Mouse (Mus musculus): ENCODE results near the gene Srp14. TPM values are rescaled to one million over a fixed set of nuclear protein-coding genes. Genes with fewer than 3 reads are reported as not detected.

Gene Srp14
- polyA plus RNA-seq, 1 experiment from 2014 or later = 120 TPM

DNA sequence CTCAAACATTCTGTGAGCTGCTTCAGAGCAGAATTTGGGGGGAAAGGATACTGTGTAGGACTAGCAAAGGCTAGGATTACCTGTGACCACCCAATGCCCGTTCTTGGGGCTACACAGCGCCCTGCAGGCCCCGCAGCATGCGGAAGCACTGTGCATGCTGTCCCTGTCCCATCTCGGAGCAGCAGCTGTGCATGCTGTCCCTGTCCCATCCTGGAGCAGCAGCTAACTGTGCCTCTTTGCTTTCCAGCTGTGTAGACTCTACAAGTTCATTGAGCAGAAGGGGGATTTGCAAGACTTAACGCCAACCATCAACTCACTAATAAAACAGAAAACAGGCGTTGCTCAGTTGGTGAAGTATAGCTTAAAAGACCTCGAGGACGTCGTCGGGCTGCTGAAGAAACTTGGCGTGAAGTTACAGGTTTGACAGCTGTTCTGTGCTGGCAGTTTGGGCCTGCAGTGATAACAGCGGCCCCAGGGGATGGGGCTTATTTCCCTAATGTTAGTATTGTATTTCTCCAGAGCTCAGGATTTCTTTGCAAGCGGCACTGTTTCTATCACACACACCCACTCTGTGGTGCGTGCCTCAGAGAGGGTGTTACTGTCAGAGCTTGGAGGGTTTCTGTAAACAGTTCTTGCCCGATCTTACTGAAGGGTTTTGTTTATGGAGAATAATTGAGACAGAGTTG lies 17.9 kb downstream of the Srp14 start:
- Histone ChIP-seq H3K4me3 (replicated peaks) (no peak overlapping the region), H3K9me3 (replicated peaks) (no peaks in the 10 kb centered on the region), H3K27ac (no peak overlapping the region), H3K27me3 (no peaks in the 10 kb centered on the region), H3K36me3 (peaks cover 73% of the 10 kb centered on the region), H3K9ac (no peak overlapping the region), H3K4me1 (replicated peaks) (no peaks in the 10 kb centered on the region), H3K4me2 (no peak overlapping the region)
- 75% methylated on average over 16 of the region's 16 CpGs for WGBS (ENCODE audit: insufficient replicate concordance)
- no peak for ATAC-seq (ENCODE audit: low read depth)
- no peak for DNase-seq

DNA sequence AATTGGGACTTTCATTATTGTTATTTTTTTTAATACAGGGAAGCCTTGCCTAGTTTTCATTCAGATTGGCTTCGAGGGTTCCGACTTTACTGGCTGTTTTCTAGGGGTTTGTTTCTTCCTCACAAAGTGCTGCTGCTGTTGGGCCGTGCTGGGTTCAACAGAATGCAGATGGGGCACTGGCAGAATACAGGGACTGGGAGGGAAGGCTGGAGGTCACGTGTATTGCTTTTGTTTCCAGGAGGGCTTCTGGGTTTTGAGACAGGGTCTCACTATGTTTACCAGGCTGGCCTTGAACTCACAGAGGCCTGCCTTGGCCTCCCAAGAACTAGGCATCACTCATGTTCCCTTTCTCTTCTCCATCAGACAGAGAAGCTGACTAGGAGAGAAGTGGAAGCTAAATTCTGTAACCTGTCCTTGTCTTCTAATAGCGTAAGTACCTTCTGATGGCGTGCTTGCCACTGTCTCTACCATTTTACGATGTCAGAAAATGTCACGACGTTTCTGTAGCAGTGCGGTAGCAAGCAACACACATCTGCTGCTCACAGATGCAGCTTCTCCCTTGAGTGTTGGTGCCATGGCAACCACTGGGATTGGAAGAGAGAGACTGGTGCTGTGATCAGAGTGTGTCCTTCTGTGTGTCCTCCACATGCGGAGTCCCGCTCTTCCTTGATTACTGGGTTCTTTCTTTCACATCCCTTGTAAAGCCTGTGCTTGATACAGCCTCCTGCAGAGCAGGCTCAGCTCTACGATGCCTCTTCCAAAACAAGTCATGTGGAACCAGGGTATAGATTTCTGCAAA lies 21.8 kb downstream of the Srp14 start:
- WGBS (ENCODE audit: insufficient replicate concordance) = 81% methylated on average over 13 of the region's 13 CpGs
- no peak for ATAC-seq (ENCODE audit: low read depth)
- no peaks in the 10 kb centered on the region for H3K4me1 ChIP-seq (replicated peaks)

DNA sequence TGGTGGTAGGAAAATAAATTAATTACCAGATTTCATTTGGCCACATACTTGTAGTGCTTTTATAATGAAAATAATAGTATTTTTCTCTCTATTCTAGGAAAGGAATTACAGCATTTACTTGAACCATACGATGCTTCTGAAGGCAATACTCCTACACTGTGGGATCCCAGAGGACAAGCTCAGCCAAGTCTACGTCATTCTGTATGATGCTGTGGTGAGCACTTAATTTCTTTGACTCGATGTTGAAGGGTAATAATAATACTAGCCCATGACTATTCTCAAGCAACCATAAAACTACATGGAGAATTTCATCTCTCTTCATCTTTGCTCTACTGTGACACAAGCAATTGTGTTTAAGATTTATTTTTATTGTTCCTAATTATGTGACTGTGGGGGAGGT lies 22.5 kb downstream of the Srp14 start:
- ATAC-seq (ENCODE audit: low read depth) (no peak), DNase-seq (no peak)
- Histone ChIP-seq H3K9ac (no peak overlapping the region), H3K9me3 (replicated peaks) (no peaks in the 10 kb centered on the region), H3K36me3 (peaks cover 34% of the 10 kb centered on the region), H3K27ac (no peak overlapping the region), H3K4me3 (replicated peaks) (no peak overlapping the region), H3K4me1 (replicated peaks) (no peaks in the 10 kb centered on the region), H3K4me2 (no peak overlapping the region), H3K27me3 (no peaks in the 10 kb centered on the region)
- WGBS (ENCODE audit: insufficient replicate concordance) = 77% methylated on average over 3 of the region's 3 CpGs

More for the DNA sequence above, 21.8 kb downstream of the Srp14 start:
- peaks cover 40% of the 10 kb centered on the region for H3K36me3 ChIP-seq
- no peak overlapping the region for H3K9ac ChIP-seq
- H3K9me3 ChIP-seq (replicated peaks) = no peaks in the 10 kb centered on the region
- H3K4me2 ChIP-seq = no peak overlapping the region
- H3K4me3 ChIP-seq (replicated peaks) = no peak overlapping the region
- H3K27me3 ChIP-seq = no peaks in the 10 kb centered on the region
- DNase-seq = no peak
- no peak overlapping the region for H3K27ac ChIP-seq

DNA sequence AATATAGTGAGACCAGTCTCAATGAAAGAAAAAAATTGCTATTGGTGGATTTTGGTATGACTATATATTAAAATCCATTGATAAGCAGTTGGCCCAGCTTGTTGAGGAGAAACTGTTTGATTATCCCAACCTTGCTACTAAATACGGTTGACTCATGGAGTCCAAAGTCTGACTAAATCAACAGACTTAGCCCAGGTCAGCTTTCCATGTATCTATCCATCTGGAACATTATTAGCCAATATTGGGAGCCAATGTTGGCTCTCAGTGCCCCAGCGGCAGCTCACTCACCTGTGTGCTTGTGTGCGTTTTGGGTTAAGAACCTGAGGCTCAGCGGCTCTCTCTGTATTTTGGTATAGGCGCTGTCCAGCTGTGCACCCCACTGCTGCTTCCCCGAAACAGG lies 28.5 kb downstream of the Srp14 start:
- Histone ChIP-seq H3K4me3 (replicated peaks) (no peak overlapping the region), H3K9ac (no peak overlapping the region), H3K4me1 (replicated peaks) (peaks cover 5% of the 10 kb centered on the region), H3K9me3 (replicated peaks) (no peaks in the 10 kb centered on the region), H3K4me2 (no peak overlapping the region), H3K27me3 (no peaks in the 10 kb centered on the region), H3K36me3 (peaks cover 12% of the 10 kb centered on the region; the same call in 1 of the 2 replicates), H3K27ac (no peak overlapping the region)
- WGBS (ENCODE audit: insufficient replicate concordance) = 68% methylated on average over 6 of the region's 6 CpGs
- DNase-seq = no peak
- ATAC-seq (ENCODE audit: low read depth) = no peak

DNA sequence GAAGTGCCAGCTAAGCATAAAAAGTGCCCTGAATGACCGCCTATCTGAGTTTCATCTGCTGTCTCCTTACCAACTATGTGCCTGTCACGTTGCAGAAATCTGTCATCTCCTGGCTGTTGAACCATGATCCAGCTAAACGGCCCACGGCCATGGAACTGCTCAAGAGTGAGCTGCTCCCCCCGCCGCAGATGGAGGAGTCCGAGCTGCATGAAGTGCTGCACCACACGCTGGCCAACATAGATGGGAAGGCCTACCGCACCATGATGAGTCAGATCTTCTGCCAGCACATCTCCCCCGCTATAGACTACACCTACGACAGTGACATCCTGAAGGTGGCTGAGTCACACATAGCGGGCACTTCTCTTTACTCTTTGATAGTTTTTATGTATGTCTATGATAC lies 31.3 kb downstream of the Srp14 start:
- Histone ChIP-seq H3K4me1 (replicated peaks) (peaks cover 5% of the 10 kb centered on the region), H3K27me3 (no peaks in the 10 kb centered on the region), H3K36me3 (peaks cover 30% of the 10 kb centered on the region), H3K9ac (no peak overlapping the region), H3K4me2 (no peak overlapping the region), H3K9me3 (replicated peaks) (no peaks in the 10 kb centered on the region), H3K27ac (no peak overlapping the region), H3K4me3 (replicated peaks) (no peak overlapping the region)
- DNase-seq (no peak), ATAC-seq (ENCODE audit: low read depth) (no peak)
- WGBS (ENCODE audit: insufficient replicate concordance) = 84% methylated on average over 12 of the region's 12 CpGs

DNA sequence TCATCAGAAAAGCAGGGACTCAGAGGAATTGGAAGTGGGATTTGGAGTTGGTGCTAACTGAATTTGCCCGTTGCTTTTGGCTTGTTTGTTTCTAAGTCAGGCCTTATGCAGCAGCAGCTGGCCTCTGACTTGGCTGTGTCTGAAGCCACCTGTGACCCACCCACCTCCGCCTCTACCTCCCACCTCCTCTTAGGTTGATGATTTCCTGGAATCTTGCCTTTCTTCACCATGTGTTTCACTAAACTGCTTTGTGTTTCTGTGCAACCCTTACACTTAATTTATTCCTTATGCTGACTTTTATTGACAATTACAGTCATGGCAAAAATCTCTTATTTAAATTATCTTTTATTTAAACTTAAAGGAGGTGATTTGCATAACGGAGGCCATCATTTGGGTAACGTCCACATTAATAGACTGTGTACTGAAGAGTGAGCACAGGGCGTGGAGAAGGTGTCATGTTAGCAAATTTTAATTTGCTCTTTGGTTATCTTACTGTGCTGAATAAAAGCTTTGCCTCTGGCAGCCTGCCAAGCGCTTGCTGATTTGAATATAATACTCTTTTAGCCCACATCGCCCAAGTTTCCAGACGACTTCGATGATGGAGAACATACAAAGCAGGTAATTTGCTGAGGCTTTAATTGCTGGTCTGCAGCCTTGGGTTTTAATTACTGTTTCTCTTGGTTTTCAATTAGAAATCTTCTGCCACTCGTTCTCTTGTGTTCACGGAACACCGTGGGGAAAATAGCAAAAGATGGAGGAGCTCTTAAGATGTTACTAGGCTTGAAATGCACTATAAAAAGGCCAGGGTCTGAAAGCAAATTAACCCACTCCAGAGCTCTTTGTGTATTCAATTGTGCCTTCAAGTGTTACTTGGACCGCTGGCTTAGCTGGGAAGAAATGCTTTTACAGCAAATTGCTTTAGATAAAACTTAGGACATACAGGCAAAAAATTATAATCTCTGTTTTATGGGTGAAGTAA lies 33.5 kb downstream of the Srp14 start:
- Histone ChIP-seq H3K27ac (no peak overlapping the region), H3K9me3 (replicated peaks) (no peaks in the 10 kb centered on the region), H3K4me1 (replicated peaks) (no peaks in the 10 kb centered on the region; the same call in 1 of the 2 replicates), H3K4me2 (no peak overlapping the region), H3K36me3 (peaks cover 37% of the 10 kb centered on the region), H3K27me3 (no peaks in the 10 kb centered on the region), H3K4me3 (replicated peaks) (no peak overlapping the region), H3K9ac (no peak overlapping the region)
- WGBS (ENCODE audit: insufficient replicate concordance) = 78% methylated on average over 13 of the region's 13 CpGs
- no peak for ATAC-seq (ENCODE audit: low read depth)
- no peak for DNase-seq

DNA sequence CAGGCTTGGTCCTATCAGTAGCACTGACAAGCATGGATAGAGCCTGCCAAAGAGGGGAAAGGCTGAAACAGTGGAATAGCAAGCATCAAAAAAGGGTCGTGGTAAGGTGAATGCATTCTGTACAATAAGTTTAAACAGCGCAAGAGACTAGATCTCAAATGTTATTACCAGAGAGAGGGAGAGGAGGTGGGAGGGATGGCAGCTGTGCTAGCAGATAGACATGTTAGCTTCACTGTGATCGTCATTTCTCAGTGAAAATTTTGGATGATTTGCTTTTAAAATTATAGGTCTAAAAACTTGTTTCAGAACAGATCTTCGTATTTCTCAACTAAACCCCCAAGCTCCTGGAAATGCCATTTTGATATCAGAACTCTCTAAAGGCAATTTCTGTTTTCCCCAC lies 36.8 kb downstream of the Srp14 start:
- Histone ChIP-seq H3K36me3 (peaks cover 32% of the 10 kb centered on the region), H3K9me3 (replicated peaks) (no peaks in the 10 kb centered on the region), H3K27me3 (no peaks in the 10 kb centered on the region), H3K9ac (no peak overlapping the region), H3K4me1 (replicated peaks) (no peaks in the 10 kb centered on the region; the same call in 1 of the 2 replicates), H3K4me2 (no peak overlapping the region), H3K4me3 (replicated peaks) (no peak overlapping the region), H3K27ac (no peak overlapping the region)
- 74% methylated on average over 4 of the region's 4 CpGs for WGBS (ENCODE audit: insufficient replicate concordance)
- DNase-seq = no peak
- no peak for ATAC-seq (ENCODE audit: low read depth)

DNA sequence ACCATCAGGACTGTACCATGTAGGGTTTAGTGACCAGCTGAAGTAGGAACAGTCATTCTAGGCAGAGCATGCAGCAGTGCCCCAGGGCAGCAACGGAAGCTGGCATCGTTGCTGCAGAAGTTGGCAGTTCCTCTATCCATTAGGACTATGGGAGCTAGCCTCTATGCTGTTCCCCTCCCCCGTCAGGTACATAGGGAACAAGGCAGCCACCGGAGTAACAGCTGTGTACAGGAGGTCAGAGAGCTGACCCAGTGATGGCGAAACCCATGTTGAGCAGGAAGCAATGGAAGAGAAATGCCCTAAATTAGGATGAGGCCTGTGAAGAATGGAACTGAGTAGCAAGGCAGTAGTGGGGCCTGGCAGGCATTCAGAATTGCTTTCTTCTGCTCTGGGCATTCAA lies 37.3 kb downstream of the Srp14 start:
- Histone ChIP-seq H3K9me3 (replicated peaks) (no peaks in the 10 kb centered on the region), H3K36me3 (peaks cover 32% of the 10 kb centered on the region), H3K4me1 (replicated peaks) (no peaks in the 10 kb centered on the region; the same call in 1 of the 2 replicates), H3K27me3 (no peaks in the 10 kb centered on the region), H3K27ac (no peak overlapping the region), H3K9ac (no peak overlapping the region), H3K4me3 (replicated peaks) (no peak overlapping the region), H3K4me2 (no peak overlapping the region)
- WGBS (ENCODE audit: insufficient replicate concordance) = 63% methylated on average over 5 of the region's 5 CpGs
- peak; percentile 80 for ATAC-seq (ENCODE audit: low read depth)
- no peak for DNase-seq

DNA sequence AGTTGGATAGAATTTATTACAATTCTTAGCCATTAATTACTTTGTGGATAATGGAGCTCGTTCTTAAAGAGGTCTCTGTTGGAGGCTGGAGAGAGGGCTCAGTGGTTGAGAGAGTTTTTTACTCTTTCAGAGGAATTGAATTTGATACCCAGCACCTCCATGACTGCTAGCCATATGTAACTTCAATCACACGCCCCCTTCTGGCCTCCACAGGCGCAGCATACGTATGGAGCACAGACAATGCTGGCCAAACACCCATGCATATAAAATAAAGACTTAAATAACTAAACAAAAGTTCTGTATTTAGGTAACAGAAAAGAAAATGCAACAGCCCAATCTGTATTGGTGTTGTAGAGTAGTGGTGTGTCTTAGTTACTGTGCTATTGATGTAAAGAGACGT lies 47.9 kb downstream of the Srp14 start:
- H3K4me2 ChIP-seq = no peak overlapping the region
- no peak overlapping the region for H3K4me3 ChIP-seq (replicated peaks)
- no peaks in the 10 kb centered on the region for H3K9me3 ChIP-seq (replicated peaks)
- ATAC-seq (ENCODE audit: low read depth) (no peak), DNase-seq (no peak)
- H3K9ac ChIP-seq = no peak overlapping the region
- peaks cover 75% of the 10 kb centered on the region for H3K36me3 ChIP-seq
- H3K4me1 ChIP-seq (replicated peaks) = no peaks in the 10 kb centered on the region
- 63% methylated on average over 5 of the region's 5 CpGs for WGBS (ENCODE audit: insufficient replicate concordance)
- no peak overlapping the region for H3K27ac ChIP-seq
- no peaks in the 10 kb centered on the region for H3K27me3 ChIP-seq

DNA sequence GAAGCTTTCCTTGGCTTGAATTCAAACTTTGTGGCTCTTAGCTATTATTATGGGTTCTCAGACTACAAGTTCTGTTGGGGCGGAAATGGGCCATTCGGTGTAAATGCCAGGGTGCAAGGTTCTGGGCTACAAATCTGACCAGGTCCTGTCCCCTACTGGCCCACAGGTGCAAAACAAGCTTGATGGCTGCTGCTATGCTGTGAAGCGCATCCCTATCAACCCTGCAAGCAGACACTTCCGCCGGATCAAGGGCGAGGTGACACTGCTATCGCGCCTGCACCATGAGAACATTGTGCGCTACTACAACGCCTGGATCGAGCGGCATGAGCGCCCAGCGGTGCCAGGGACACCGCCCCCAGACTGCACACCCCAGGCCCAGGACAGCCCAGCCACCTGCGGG lies 48.9 kb downstream of the Srp14 start:
- Histone ChIP-seq H3K4me1 (replicated peaks) (no peaks in the 10 kb centered on the region), H3K9me3 (replicated peaks) (no peaks in the 10 kb centered on the region), H3K4me3 (replicated peaks) (no peak overlapping the region), H3K27ac (no peak overlapping the region), H3K9ac (no peak overlapping the region), H3K27me3 (no peaks in the 10 kb centered on the region), H3K36me3 (peaks cover 66% of the 10 kb centered on the region), H3K4me2 (no peak overlapping the region)
- 82% methylated on average over 16 of the region's 16 CpGs for WGBS (ENCODE audit: insufficient replicate concordance)
- ATAC-seq (ENCODE audit: low read depth) = no peak
- no peak for DNase-seq

DNA sequence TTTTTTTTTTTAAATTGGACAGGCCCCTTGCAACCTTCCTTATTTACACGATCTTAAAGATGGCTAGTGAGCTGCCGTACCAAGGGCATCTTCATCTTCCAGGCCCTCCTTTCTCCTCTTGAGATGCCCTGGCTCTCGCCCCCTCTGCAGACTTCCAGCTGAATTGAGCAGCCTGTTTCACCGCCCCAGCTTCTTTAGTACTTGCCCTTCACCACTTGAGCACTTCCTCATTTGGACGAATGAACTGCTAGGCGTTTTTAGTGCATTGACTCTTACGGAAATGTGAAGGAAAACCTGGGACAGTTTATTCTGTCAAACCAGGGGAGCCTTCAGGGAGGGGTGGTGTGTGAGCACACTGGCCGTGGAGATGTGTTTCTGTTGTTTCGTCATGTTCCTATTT lies 50.2 kb downstream of the Srp14 start:
- Histone ChIP-seq H3K4me1 (replicated peaks) (no peaks in the 10 kb centered on the region), H3K4me2 (no peak overlapping the region), H3K27ac (no peak overlapping the region), H3K36me3 (peaks cover 58% of the 10 kb centered on the region), H3K4me3 (replicated peaks) (no peak overlapping the region), H3K9ac (no peak overlapping the region), H3K27me3 (no peaks in the 10 kb centered on the region), H3K9me3 (replicated peaks) (no peaks in the 10 kb centered on the region)
- WGBS (ENCODE audit: insufficient replicate concordance) = 60% methylated on average over 9 of the region's 9 CpGs
- ATAC-seq (ENCODE audit: low read depth) (no peak), DNase-seq (no peak)

All from liver, embryonic 13.5 days (tissue).